Mouse (Mus musculus): Measurements from ENCODE around the gene Grk6.

Grk6 gene

GRCm38 (mm10) chr13:55478036-55478435 lies 33.2 kb downstream of the Grk6 start:
- in situ Hi-C loops (cut with MboI; ENCODE audit: unreplicated experiment in 2 of 2): loop anchor here (5.0 kb wide), 1 partner anchor 34 kb away; the partner anchor contains the start of gene Pdlim7 (in 2 of the 2)

- in situ Hi-C loops (cut with MboI; ENCODE audit: unreplicated experiment in 2 of 2): loop anchor here (5.0 kb wide), 1 partner anchor 33 kb away; the partner anchor contains the start of gene Pdlim7 (in 2 of the 2)
Observed at GRCm38 (mm10) chr13:55479008-55479407, 34.1 kb downstream of the Grk6 start.

GRCm38 (mm10) chr13:55479929-55480328 lies 35.1 kb downstream of the Grk6 start:
- in situ Hi-C loops (cut with MboI; ENCODE audit: unreplicated experiment in 2 of 2): loop anchor here (5.0 kb wide), 1 partner anchor 32 kb away; the partner anchor contains the start of gene Pdlim7 (in 2 of the 2)

GRCm38 (mm10) chr13:55482542-55482941 lies 37.7 kb downstream of the Grk6 start:
- in situ Hi-C loops (cut with MboI; ENCODE audit: unreplicated experiment in 2 of 2): no loop called here

GRCm38 (mm10) chr13:55483071-55483470 lies 38.2 kb downstream of the Grk6 start:
- in situ Hi-C loops (cut with MboI; ENCODE audit: unreplicated experiment in 2 of 2): no loop called here

GRCm38 (mm10) chr13:55483593-55483992 lies 38.7 kb downstream of the Grk6 start:
- in situ Hi-C loops (cut with MboI; ENCODE audit: unreplicated experiment in 2 of 2): no loop called here

- in situ Hi-C loops (cut with MboI; ENCODE audit: unreplicated experiment in 2 of 2): no loop called here
Observed at GRCm38 (mm10) chr13:55484520-55485088, 39.7 kb downstream of the Grk6 start.

GRCm38 (mm10) chr13:55486029-55486794 lies 41.3 kb downstream of the Grk6 start:
- in situ Hi-C loops (cut with MboI; ENCODE audit: unreplicated experiment in 2 of 2): no loop called here

GRCm38 (mm10) chr13:55486916-55487577 lies 42.2 kb downstream of the Grk6 start:
- in situ Hi-C loops (cut with MboI; ENCODE audit: unreplicated experiment in 2 of 2): no loop called here

- in situ Hi-C loops (cut with MboI; ENCODE audit: unreplicated experiment in 2 of 2): no loop called here
Observed at GRCm38 (mm10) chr13:55487578-55488498, 43.0 kb downstream of the Grk6 start, which contains the start of gene Dbn1. TSS of gene Dbn1 (minus strand) at chr13:55488111.

GRCm38 (mm10) chr13:55494257-55494656 lies 49.4 kb downstream of the Grk6 start:
- in situ Hi-C loops (cut with MboI; ENCODE audit: unreplicated experiment in 2 of 2): no loop called here

- in situ Hi-C loops (cut with MboI; ENCODE audit: unreplicated experiment in 2 of 2): no loop called here
Observed at GRCm38 (mm10) chr13:55494883-55495621, 50.2 kb downstream of the Grk6 start.

GRCm38 (mm10) chr13:55495702-55496101 lies 50.8 kb downstream of the Grk6 start:
- in situ Hi-C loops (cut with MboI; ENCODE audit: unreplicated experiment in 2 of 2): no loop called here

GRCm38 (mm10) chr13:55496661-55497060 lies 51.8 kb downstream of the Grk6 start:
- in situ Hi-C loops (cut with MboI; ENCODE audit: unreplicated experiment in 2 of 2): no loop called here

GRCm38 (mm10) chr13:55498906-55499305 lies 54.0 kb downstream of the Grk6 start:
- in situ Hi-C loops (cut with MboI; ENCODE audit: unreplicated experiment in 2 of 2): no loop called here

- in situ Hi-C loops (cut with MboI; ENCODE audit: unreplicated experiment in 2 of 2): no loop called here
Observed at GRCm38 (mm10) chr13:55500575-55500974, 55.7 kb downstream of the Grk6 start.

GRCm38 (mm10) chr13:55502405-55502804 lies 57.5 kb downstream of the Grk6 start:
- in situ Hi-C loops (cut with MboI; ENCODE audit: unreplicated experiment in 2 of 2): no loop called here

GRCm38 (mm10) chr13:55504390-55504789 lies 59.5 kb downstream of the Grk6 start:
- in situ Hi-C loops (cut with MboI; ENCODE audit: unreplicated experiment in 2 of 2): no loop called here

GRCm38 (mm10) chr13:55505810-55506209 lies 60.9 kb downstream of the Grk6 start:
- in situ Hi-C loops (cut with MboI; ENCODE audit: unreplicated experiment in 2 of 2): no loop called here

- in situ Hi-C loops (cut with MboI; ENCODE audit: unreplicated experiment in 2 of 2): no loop called here
Observed at GRCm38 (mm10) chr13:55506697-55507096, 61.8 kb downstream of the Grk6 start.
